Mouse (Mus musculus) gonadal fat pad, adult 2 months (tissue): Measurements from ENCODE around the gene Tff1. TPM values are rescaled to one million over a fixed set of nuclear protein-coding genes. Genes with fewer than 3 reads are reported as not detected.

ENCODE experiments used
- DNase-seq: peaks from one replicate; pipeline ENCODE4 v3.0.0-alpha.2; 2012; ENCODE audit warnings: low read depth
- polyA plus RNA-seq: library from polyadenylated mRNA; depleted of rRNA; stranded (reverse); fragments of >200 nt; gene quantifications from 2 replicates; pipeline ENCODE4 v1.2.3, GENCODE M21; 2012

The Tff1 gene
- polyA plus RNA-seq, 1 experiment, result 0.18 TPM

- no peak for DNase-seq
Measured at GRCm38 (mm10) chr17:31153785-31154184, 11.3 kb downstream of the Tff1 start.

DNA sequence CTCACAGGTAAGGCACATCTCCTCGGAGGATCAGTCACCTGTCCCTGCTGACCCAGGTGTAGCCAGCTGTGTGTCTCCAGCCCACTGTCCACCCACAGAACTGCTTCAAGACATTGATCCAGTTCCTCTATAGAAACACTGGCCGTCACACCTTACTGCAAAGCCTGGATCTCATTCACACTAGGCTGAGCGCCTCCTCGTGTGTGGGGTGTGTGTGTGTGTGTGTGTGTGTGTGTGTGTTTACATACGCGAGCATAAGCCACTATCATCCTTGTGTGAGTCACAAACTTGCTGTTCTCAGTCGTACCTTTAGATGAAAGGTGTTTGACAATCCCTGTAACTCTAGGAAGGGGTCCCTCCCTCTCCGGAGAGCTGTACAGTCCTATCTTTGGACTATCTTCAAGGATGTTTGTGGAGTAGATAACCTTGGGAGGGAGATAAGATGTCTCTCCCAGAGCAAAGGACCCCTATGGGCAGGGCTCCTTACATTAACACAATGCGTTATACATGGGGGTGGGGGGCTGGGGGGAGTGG is 12.0 kb downstream of the Tff1 start:
- no peak for DNase-seq

GRCm38 (mm10) chr17:31152512-31152911 is 12.6 kb downstream of the Tff1 start:
- DNase-seq, result no peak

DNA sequence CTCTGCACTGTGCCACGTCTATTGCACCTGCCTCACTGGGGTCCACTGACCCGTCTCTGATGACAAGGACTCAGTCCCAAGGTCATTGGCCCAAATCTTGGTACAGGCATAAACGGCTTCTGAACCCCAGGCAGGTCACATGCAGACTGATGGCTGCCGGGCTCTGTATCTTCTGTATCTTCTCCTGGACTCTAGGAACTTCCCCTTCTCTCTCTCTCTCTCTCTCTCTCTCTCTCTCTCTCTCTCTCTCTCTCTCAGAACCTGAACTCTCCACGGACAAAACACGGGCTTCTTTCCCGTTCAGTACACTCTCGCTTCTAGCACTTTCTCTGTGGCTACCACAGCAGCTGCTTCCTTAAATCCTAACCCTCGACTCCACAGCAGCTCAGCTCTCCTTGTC is 19.1 kb downstream of the Tff1 start:
- DNase-seq, result no peak

GRCm38 (mm10) chr17:31144040-31145037 is 20.7 kb downstream of the Tff1 start, which contains the start of gene Tff2:
Gene Tff2, minus strand, starts transcription at chr17:31144282.
- DNase-seq, result no peak

DNA sequence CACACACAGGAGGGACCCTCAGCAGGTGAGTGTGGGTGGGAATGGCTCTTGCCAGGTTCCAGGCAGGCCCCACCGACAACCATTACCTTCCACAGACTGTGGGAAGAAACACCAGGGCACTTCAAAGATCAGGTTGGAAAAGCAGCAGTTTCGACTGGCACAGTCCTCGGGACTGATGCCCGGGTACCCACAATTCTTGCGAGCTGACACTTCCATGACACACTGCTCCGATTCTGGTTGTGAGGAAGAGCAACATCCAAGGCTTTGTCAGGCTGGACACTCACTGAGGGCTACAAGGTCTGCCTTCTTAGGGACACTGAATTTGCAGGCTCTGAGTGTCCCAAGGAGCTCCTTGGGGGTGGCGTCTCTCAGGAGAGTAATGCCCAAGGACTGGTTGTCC is 23.0 kb downstream of the Tff1 start:
- DNase-seq, result no peak

GRCm38 (mm10) chr17:31138398-31138797 is 26.7 kb downstream of the Tff1 start:
- no peak for DNase-seq

GRCm38 (mm10) chr17:31136821-31137220 is 28.3 kb downstream of the Tff1 start:
- DNase-seq, result no peak

DNA sequence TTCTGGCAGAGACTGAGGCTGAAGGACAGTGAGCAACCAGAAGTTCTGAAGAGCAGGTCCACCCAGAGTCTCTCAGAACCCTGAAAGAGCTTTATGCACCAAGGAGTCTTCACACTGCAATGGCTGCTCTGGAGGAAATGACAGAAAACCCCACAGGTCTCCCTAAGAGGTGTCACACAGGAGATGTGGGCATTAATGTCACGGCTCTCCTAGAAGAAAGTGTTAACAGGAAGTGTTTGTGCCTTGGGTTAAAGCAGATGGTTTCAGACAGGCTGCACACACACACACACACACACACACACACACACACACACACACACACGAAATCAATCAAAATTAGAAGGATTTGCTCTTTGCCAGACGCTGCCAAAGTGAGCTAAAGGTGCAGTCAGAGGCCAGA is 28.8 kb downstream of the Tff1 start:
- no peak for DNase-seq

DNA sequence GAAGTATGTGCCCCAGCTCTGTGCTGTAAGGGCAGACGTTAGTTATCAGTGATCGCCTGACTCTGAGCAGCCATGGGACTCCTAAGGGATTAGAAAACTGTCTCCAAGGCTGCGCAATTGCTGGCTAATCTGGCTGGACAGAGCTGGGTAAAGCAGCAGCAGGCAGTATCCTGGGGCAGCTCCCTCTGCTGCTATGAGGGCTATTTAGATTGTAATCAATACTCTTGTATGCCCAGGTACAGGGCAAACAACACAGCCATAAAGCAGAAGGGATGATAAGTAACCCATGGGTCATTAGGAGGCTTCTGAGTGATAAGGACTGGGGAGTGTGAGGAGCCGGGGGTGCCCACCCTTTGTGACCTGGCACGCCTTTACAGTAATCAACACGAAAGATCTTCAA is 30.2 kb downstream of the Tff1 start:
- DNase-seq, result no peak

DNA sequence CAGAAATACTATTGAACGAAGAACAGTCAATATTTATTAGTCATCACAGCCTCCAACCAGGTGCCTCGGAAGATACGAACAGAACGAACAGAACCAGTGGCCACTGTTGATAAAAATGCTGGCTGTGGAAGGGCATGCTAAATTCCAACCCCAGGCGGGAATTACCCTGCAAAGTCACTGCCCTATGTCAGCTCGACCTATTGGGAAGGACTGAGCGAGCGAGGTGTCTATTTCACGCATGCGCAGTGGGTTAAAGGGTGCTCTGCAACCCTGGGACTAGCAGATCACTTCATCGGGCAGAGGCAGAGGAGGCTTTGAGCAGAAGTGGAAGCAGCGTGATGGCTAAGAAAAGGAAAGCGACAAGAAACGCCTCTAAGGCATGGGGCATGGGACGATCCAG is 31.3 kb downstream of the Tff1 start:
- DNase-seq, result no peak

GRCm38 (mm10) chr17:31131269-31131821 is 33.7 kb downstream of the Tff1 start:
- DNase-seq, result no peak

DNA sequence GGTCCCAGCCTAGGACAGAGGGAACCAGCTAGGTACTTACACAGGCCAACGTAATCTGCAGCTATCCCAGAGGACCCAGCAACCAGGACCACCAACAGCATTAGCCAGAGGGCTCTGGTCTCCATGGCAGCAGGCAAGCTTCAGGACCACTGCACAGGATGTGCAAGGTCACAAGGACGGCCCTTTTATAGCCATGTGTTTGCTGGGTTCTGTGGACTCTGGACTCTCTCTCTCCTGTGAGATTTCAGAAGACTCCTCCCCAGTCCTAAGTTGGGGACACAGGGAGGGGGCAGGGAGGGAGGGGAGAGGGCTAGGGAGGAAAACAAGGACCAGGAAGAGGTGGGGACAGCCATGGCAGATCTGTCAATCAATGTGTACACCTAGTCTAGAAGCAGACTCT is 35.6 kb downstream of the Tff1 start, which contains the start of gene Tff3:
Gene Tff3, minus strand, starts transcription at position 195 of the 400 bp plus-strand sequence.
- DNase-seq, result no peak

- no peak for DNase-seq
Measured at GRCm38 (mm10) chr17:31128708-31129318, 36.3 kb downstream of the Tff1 start.

DNA sequence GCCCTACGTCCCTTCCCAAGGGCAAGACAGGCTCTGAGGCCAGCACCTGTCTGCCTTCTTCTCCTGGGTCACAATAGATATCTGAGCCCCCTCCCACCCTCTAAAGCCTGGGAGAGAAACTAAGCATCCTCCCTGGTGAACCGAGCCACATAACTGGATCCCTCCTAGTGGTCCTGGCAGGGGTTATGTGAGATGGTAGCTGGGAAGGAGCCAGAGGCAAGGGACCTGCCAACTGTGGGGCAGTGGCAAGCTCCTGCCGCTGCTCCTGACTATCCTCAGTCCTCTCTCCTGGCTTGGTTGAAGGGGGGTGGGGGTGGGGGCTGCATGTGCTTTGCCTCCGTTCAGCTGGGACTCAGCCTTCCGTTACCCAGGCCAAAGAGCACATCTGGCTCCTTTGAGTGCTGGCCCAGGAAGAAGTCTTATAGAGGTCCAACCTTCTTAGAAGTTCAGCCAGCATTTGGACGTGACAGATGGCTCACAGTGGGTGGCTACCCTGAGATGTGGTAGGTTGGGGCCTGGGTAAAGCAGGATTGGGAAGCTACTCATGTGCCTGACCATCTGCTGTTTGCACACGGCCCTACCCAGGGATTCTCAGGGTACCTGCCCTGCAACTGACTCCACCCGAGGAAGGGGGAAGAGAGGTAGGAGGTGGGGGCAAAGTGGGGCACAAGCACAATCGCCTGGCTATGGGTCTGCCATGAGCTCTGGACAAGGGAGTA is 39.4 kb downstream of the Tff1 start:
- no peak for DNase-seq

DNA sequence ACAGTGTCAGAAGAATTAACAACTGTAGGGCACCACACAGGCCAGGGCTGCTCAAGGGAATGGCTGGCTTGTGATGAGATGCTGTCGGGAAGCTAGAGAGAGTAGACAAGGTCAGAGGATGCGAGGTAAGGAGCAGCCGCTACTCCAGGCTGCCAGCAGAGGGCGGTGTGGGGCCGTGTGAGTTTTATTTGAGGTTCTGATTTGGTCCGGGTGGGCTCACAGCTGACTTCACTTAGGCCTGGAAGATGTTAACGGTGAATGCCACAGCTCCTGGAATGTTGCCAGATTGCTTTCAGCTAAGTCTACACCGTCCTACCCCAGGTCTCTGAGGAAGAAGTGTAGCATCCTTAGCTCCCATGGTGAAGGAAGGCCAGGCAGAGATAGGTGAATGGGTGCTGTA is 43.1 kb downstream of the Tff1 start:
- DNase-seq, result no peak

- DNase-seq, result no peak
Measured at GRCm38 (mm10) chr17:31119429-31119828, 45.6 kb downstream of the Tff1 start.

DNA sequence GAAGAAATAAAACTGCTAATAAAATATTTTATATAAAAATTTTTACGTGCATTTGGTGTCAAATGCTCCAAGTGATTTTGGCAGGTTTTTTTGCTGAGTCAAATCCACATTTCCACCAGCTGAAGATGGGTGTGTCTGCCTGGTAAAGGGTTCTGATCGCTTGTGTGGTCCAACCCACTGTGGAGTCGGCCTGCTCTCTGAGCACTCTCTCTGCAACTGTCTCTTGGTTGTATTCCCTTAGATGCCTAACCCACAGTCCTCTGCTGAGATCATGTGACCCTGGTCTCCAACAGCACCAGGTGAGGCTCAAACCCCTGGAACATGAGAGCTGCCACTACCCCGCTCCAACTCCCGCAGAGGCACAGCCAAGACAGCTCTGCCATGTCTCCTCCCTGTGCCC is 47.1 kb downstream of the Tff1 start:
- DNase-seq, result no peak

- DNase-seq, result no peak
Measured at GRCm38 (mm10) chr17:31116063-31116462, 49.0 kb downstream of the Tff1 start.

DNA sequence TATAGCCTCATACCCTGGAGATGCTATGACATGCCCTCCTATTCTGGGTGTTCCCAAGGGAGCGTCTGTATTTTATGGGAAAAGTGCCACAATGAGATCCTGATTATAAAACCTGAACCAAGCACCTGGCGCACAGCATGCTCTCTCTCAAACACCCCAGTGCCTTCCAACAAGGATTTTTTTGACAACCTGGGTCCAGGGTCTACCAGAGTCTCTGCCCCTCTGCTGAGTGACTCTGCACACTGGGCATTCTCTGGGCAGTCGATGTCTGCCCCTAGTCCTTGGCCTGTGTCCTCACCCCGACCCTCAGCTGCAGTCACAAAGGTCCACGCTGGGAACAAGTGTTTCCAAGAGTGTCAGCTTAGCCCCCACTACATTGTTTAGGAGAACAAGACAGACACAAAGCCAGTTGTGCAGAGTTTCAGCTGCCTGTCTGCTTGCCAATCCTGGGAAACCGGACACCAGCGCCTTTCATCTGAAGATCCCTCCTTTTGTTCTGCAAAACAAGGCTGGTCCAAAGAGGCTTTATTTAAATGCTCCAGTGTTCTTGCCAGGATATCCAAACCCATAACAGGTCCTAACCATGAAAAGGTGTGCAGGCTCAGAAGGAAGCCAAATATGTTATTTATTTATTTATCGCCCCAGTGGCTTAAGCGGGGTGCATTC is 51.8 kb downstream of the Tff1 start:
- DNase-seq, result no peak
